Mouse (Mus musculus) hindbrain, embryonic 12.5 days (tissue): ENCODE data around the gene Dgkb. TPM values are rescaled to one million over a fixed set of nuclear protein-coding genes. Genes with fewer than 3 reads are reported as not detected.

Experiments used
- ATAC-seq: fragments of 200-750 bp; cut with Nextera tagmentation; 2 replicates; pipeline ENCODE4 v1.8.0; 2017; ENCODE audit warnings: moderate TSS enrichment; ENCODE audit not compliant: low FRiP score
- H3K27ac ChIP-seq: fragments of 300-500 bp; sonication (generic); 2 replicates; pipeline ENCODE4 v1.5.1; 2016; ENCODE audit warnings: mild to moderate bottlenecking
- H3K27me3 ChIP-seq: fragments of 300-500 bp; sonication (generic); 2 replicates; pipeline ENCODE4 v1.6.1; 2016; ENCODE audit warnings: mild to moderate bottlenecking
- H3K36me3 ChIP-seq: fragments of 300-500 bp; sonication (generic); 2 replicates; pipeline ENCODE4 v1.6.1; 2016; ENCODE audit warnings: mild to moderate bottlenecking
- H3K4me1 ChIP-seq: fragments of 300-500 bp; sonication (generic); 2 replicates; pipeline ENCODE4 v1.6.1; 2016
- H3K4me2 ChIP-seq: fragments of 300-500 bp; sonication (generic); replicated peaks from 2 replicates; pipeline ENCODE4 v1.6.1; 2016; ENCODE audit warnings: mild to moderate bottlenecking
- H3K4me3 ChIP-seq: fragments of 300-500 bp; sonication (generic); 2 replicates; pipeline ENCODE4 v1.5.1; 2016; ENCODE audit warnings: mild to moderate bottlenecking
- H3K9ac ChIP-seq: fragments of 300-500 bp; sonication (generic); 2 replicates; pipeline ENCODE4 v1.6.1; 2016; ENCODE audit warnings: mild to moderate bottlenecking, moderate library complexity
- H3K9me3 ChIP-seq: fragments of 300-500 bp; sonication (generic); replicated peaks from 2 replicates; pipeline ENCODE4 v1.6.1; 2016; ENCODE audit warnings: mild to moderate bottlenecking
- WGBS: fragments of 180-500 bp; shearing (Covaris S2); methylation state at CpG from one replicate; pipeline ENCODE4 v1.1.7; 2016; 5-methylcytosine and 5-hydroxymethylcytosine counted together
- polyA plus RNA-seq: library from polyadenylated mRNA; unstranded; fragments of >200 nt; fragmentation: Nextera tagmentation; extraction: Ambion mirVana; gene quantifications from 2 replicates; pipeline ENCODE4 v1.2.1, GENCODE M21; 2016

The Dgkb gene
- polyA plus RNA-seq, 1 experiment from 2014 or later: 1.4 TPM

- Histone ChIP-seq H3K9me3 (no peaks in the 10 kb centered on the region), H3K36me3 (no peaks in the 10 kb centered on the region), H3K27ac (no peak overlapping the region), H3K4me3 (no peak overlapping the region), H3K9ac (no peak overlapping the region), H3K4me2 (no peak overlapping the region), H3K27me3 (no peaks in the 10 kb centered on the region), H3K4me1 (no peaks in the 10 kb centered on the region)
- no peak for ATAC-seq
These were observed 492.4 kb downstream of the Dgkb start for GRCm38 (mm10) chr12:38309885-38310284.

GRCm38 (mm10) chr12:38327729-38328271, 510.3 kb downstream of the Dgkb start:
- no peaks in the 10 kb centered on the region for H3K36me3 ChIP-seq
- H3K27me3 ChIP-seq: no peaks in the 10 kb centered on the region
- H3K27ac ChIP-seq: no peak overlapping the region
- WGBS: 44% methylated on average over 1 of the region's 1 CpGs
- H3K9me3 ChIP-seq: no peaks in the 10 kb centered on the region
- H3K4me1 ChIP-seq: no peaks in the 10 kb centered on the region
- H3K4me3 ChIP-seq: no peak overlapping the region
- no peak overlapping the region for H3K9ac ChIP-seq
- ATAC-seq: 0 out of 2 replicates have a peak, but pooled peaks have one; percentile 19
- H3K4me2 ChIP-seq: no peak overlapping the region

- no peaks in the 10 kb centered on the region for H3K36me3 ChIP-seq
- no peak overlapping the region for H3K27ac ChIP-seq
- ATAC-seq: no peak
- H3K27me3 ChIP-seq: no peaks in the 10 kb centered on the region
- no peak overlapping the region for H3K4me3 ChIP-seq
- H3K9me3 ChIP-seq: no peaks in the 10 kb centered on the region
- no peak overlapping the region for H3K9ac ChIP-seq
- no peak overlapping the region for H3K4me2 ChIP-seq
- no peaks in the 10 kb centered on the region for H3K4me1 ChIP-seq
These were observed 511.3 kb downstream of the Dgkb start for GRCm38 (mm10) chr12:38328779-38329178.

GRCm38 (mm10) chr12:38342657-38343056, 525.1 kb downstream of the Dgkb start:
- 16% methylated on average over 6 of the region's 6 CpGs for WGBS
- Histone ChIP-seq H3K9ac (no peak overlapping the region), H3K4me3 (no peak overlapping the region), H3K4me2 (no peak overlapping the region), H3K4me1 (no peaks in the 10 kb centered on the region), H3K27me3 (no peaks in the 10 kb centered on the region), H3K9me3 (no peaks in the 10 kb centered on the region), H3K36me3 (no peaks in the 10 kb centered on the region), H3K27ac (no peak overlapping the region)
- peak; percentile 84 for ATAC-seq

GRCm38 (mm10) chr12:38352481-38352880, 535.0 kb downstream of the Dgkb start:
- Histone ChIP-seq H3K4me1 (no peaks in the 10 kb centered on the region), H3K9ac (no peak overlapping the region), H3K4me2 (no peak overlapping the region), H3K27me3 (no peaks in the 10 kb centered on the region), H3K36me3 (no peaks in the 10 kb centered on the region), H3K9me3 (no peaks in the 10 kb centered on the region), H3K4me3 (no peak overlapping the region), H3K27ac (no peak overlapping the region)
- 92% methylated on average over 3 of the region's 3 CpGs for WGBS
- ATAC-seq: no peak

GRCm38 (mm10) chr12:38356386-38356785, 538.9 kb downstream of the Dgkb start:
- H3K4me2 ChIP-seq: no peak overlapping the region
- WGBS: 92% methylated on average over 1 of the region's 1 CpGs
- no peaks in the 10 kb centered on the region for H3K36me3 ChIP-seq
- no peak overlapping the region for H3K4me3 ChIP-seq
- no peak overlapping the region for H3K9ac ChIP-seq
- H3K4me1 ChIP-seq: no peaks in the 10 kb centered on the region
- H3K27ac ChIP-seq: no peak overlapping the region
- H3K27me3 ChIP-seq: no peaks in the 10 kb centered on the region
- no peak for ATAC-seq
- H3K9me3 ChIP-seq: no peaks in the 10 kb centered on the region

GRCm38 (mm10) chr12:38361491-38361890, 544.0 kb downstream of the Dgkb start:
- no peak overlapping the region for H3K9ac ChIP-seq
- no peak overlapping the region for H3K4me3 ChIP-seq
- ATAC-seq: no peak
- H3K4me1 ChIP-seq: no peaks in the 10 kb centered on the region
- no peak overlapping the region for H3K4me2 ChIP-seq
- no peaks in the 10 kb centered on the region for H3K36me3 ChIP-seq
- no peaks in the 10 kb centered on the region for H3K9me3 ChIP-seq
- no peak overlapping the region for H3K27ac ChIP-seq
- no peaks in the 10 kb centered on the region for H3K27me3 ChIP-seq
- WGBS: 93% methylated on average over 4 of the region's 4 CpGs

- no peak overlapping the region for H3K9ac ChIP-seq
- WGBS: 77% methylated on average over 2 of the region's 2 CpGs
- no peak overlapping the region for H3K27ac ChIP-seq
These were observed 554.1 kb downstream of the Dgkb start for GRCm38 (mm10) chr12:38371597-38371996.

GRCm38 (mm10) chr12:38374159-38374558, 556.6 kb downstream of the Dgkb start:
- ATAC-seq: no peak
- H3K27ac ChIP-seq: no peak overlapping the region
- no peaks in the 10 kb centered on the region for H3K4me1 ChIP-seq
- H3K9me3 ChIP-seq: no peaks in the 10 kb centered on the region
- H3K36me3 ChIP-seq: no peaks in the 10 kb centered on the region
- no peak overlapping the region for H3K4me2 ChIP-seq
- H3K27me3 ChIP-seq: no peaks in the 10 kb centered on the region
- 90% methylated on average over 3 of the region's 3 CpGs for WGBS
- H3K4me3 ChIP-seq: no peak overlapping the region
- no peak overlapping the region for H3K9ac ChIP-seq

More at GRCm38 (mm10) chr12:38371597-38371996, 554.1 kb downstream of the Dgkb start:
- Histone ChIP-seq H3K4me2 (no peak overlapping the region), H3K4me1 (no peaks in the 10 kb centered on the region), H3K36me3 (no peaks in the 10 kb centered on the region), H3K9me3 (no peaks in the 10 kb centered on the region), H3K4me3 (no peak overlapping the region), H3K27me3 (no peaks in the 10 kb centered on the region)
- no peak for ATAC-seq

- Histone ChIP-seq H3K36me3 (no peaks in the 10 kb centered on the region), H3K9me3 (no peaks in the 10 kb centered on the region), H3K9ac (no peak overlapping the region), H3K4me1 (no peaks in the 10 kb centered on the region), H3K27ac (no peak overlapping the region), H3K27me3 (no peaks in the 10 kb centered on the region), H3K4me3 (no peak overlapping the region), H3K4me2 (no peak overlapping the region)
- 82% methylated on average over 6 of the region's 6 CpGs for WGBS
- ATAC-seq: no peak
These were observed 568.4 kb downstream of the Dgkb start for GRCm38 (mm10) chr12:38385942-38386341.

- Histone ChIP-seq H3K36me3 (no peaks in the 10 kb centered on the region), H3K27ac (no peak overlapping the region), H3K4me1 (no peaks in the 10 kb centered on the region), H3K4me3 (no peak overlapping the region), H3K27me3 (no peaks in the 10 kb centered on the region), H3K9me3 (no peaks in the 10 kb centered on the region), H3K4me2 (no peak overlapping the region), H3K9ac (no peak overlapping the region)
- WGBS: 78% methylated on average over 1 of the region's 1 CpGs
- no peak for ATAC-seq
These were observed 569.5 kb downstream of the Dgkb start for GRCm38 (mm10) chr12:38386991-38387390.

GRCm38 (mm10) chr12:38387654-38388053, 570.1 kb downstream of the Dgkb start:
- 88% methylated on average over 2 of the region's 2 CpGs for WGBS
- H3K4me1 ChIP-seq: no peaks in the 10 kb centered on the region
- H3K9me3 ChIP-seq: no peaks in the 10 kb centered on the region
- no peak overlapping the region for H3K9ac ChIP-seq
- H3K4me2 ChIP-seq: no peak overlapping the region
- ATAC-seq: no peak
- H3K4me3 ChIP-seq: no peak overlapping the region
- H3K36me3 ChIP-seq: no peaks in the 10 kb centered on the region
- no peak overlapping the region for H3K27ac ChIP-seq
- no peaks in the 10 kb centered on the region for H3K27me3 ChIP-seq

GRCm38 (mm10) chr12:38388243-38388642, 570.7 kb downstream of the Dgkb start:
- no peaks in the 10 kb centered on the region for H3K4me1 ChIP-seq
- no peak overlapping the region for H3K9ac ChIP-seq
- WGBS: 88% methylated on average over 5 of the region's 5 CpGs
- no peaks in the 10 kb centered on the region for H3K36me3 ChIP-seq
- H3K9me3 ChIP-seq: no peaks in the 10 kb centered on the region
- H3K27ac ChIP-seq: no peak overlapping the region
- ATAC-seq: no peak
- no peak overlapping the region for H3K4me2 ChIP-seq
- no peak overlapping the region for H3K4me3 ChIP-seq
- no peaks in the 10 kb centered on the region for H3K27me3 ChIP-seq
